Mouse (Mus musculus) adrenal gland, postnatal 25 days (tissue): ENCODE measurements around the gene Hvcn1. TPM values are rescaled to one million over a fixed set of nuclear protein-coding genes. Genes with fewer than 3 reads are reported as not detected.
"Not testable (repeated sequence)": the region's sequence is repeated elsewhere in the genome, so short reads cannot be mapped to it uniquely, and the experiment has no call there.

Experiments used
- DNase-seq: peaks from one replicate; pipeline ENCODE4 v3.0.0; 2021; ENCODE audit warnings: mixed read lengths
- total RNA-seq: library from RNA; stranded (reverse); gene quantifications from 2 replicates; pipeline ENCODE4 v1.2.3, GENCODE M21; 2021

The Hvcn1 gene
- total RNA-seq, 1 experiment from 2014 or later, result 1.9 TPM

- DNase-seq, result no peak
Measured at GRCm38 (mm10) chr5:122204180-122204579, 2.4 kb upstream of the Hvcn1 start.

GRCm38 (mm10) chr5:122208909-122209308 lies 2.3 kb downstream of the Hvcn1 start:
- no peak for DNase-seq

- DNase-seq, result peak; percentile 18
Measured at GRCm38 (mm10) chr5:122209591-122210368, 3.2 kb downstream of the Hvcn1 start.

GRCm38 (mm10) chr5:122210890-122211289 lies 4.3 kb downstream of the Hvcn1 start:
- no peak for DNase-seq

- no peak for DNase-seq
Measured at GRCm38 (mm10) chr5:122212125-122212524, 5.5 kb downstream of the Hvcn1 start.

GRCm38 (mm10) chr5:122212820-122213219 lies 6.2 kb downstream of the Hvcn1 start:
- DNase-seq, result not testable (repeated sequence)

GRCm38 (mm10) chr5:122213861-122214260 lies 7.3 kb downstream of the Hvcn1 start:
- DNase-seq, result no peak

- no peak for DNase-seq
Measured at GRCm38 (mm10) chr5:122217636-122218035, 11.0 kb downstream of the Hvcn1 start.

- DNase-seq, result no peak
Measured at GRCm38 (mm10) chr5:122218109-122218905, 11.7 kb downstream of the Hvcn1 start.

- no peak for DNase-seq
Measured at GRCm38 (mm10) chr5:122218928-122219327, 12.3 kb downstream of the Hvcn1 start.

- no peak for DNase-seq
Measured at GRCm38 (mm10) chr5:122219655-122220629, 13.3 kb downstream of the Hvcn1 start.

GRCm38 (mm10) chr5:122221085-122221484 lies 14.5 kb downstream of the Hvcn1 start:
- DNase-seq, result no peak

- no peak for DNase-seq
Measured at GRCm38 (mm10) chr5:122224291-122224690, 17.7 kb downstream of the Hvcn1 start.

GRCm38 (mm10) chr5:122228271-122228765 lies 21.7 kb downstream of the Hvcn1 start:
- DNase-seq, result no peak

- DNase-seq, result no peak
Measured at GRCm38 (mm10) chr5:122228772-122229171, 22.2 kb downstream of the Hvcn1 start.

GRCm38 (mm10) chr5:122230816-122231215 lies 24.2 kb downstream of the Hvcn1 start:
- DNase-seq, result no peak

- DNase-seq, result no peak
Measured at GRCm38 (mm10) chr5:122231431-122231830, 24.8 kb downstream of the Hvcn1 start.

GRCm38 (mm10) chr5:122232004-122232403 lies 25.4 kb downstream of the Hvcn1 start:
- DNase-seq, result no peak

GRCm38 (mm10) chr5:122233077-122233581 lies 26.5 kb downstream of the Hvcn1 start:
- DNase-seq, result no peak

- DNase-seq, result no peak
Measured at GRCm38 (mm10) chr5:122233695-122234094, 27.1 kb downstream of the Hvcn1 start.

GRCm38 (mm10) chr5:122234319-122235195 lies 28.0 kb downstream of the Hvcn1 start:
- no peak for DNase-seq
